18 mouse cellular contexts compared by ENCODE assay signal in the genomic region with DNA sequence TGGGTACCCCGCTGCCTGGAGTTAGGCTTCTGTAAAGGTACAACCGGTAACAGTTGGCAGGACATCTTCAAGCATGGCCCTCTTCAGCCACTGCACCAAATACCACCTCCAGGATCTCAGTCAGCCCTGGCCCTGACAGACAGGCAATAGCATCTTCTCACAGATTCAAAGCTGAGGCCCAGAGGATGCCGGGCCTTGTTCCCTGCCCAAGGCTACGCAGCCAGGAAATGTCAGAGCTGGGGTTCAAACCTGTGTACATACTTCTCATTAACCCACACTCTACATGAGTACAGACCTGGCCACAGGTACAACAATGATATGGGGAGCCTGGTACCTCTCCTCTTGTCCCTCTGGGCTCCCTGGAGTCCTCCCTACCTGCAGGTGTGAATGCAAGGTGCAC.
A peak's percentile ranks its signal among the peaks of the same experiment; 100 is the strongest.
DNase-seq lines count a peak whose midpoint lies in the region; ATAC-seq and TF ChIP-seq lines count a peak whose summit lies in the region.
"Had no signal": no experiment of that assay in that cellular context is flagged by ENCODE, and none has a peak within 500 bp of the region (broad histone marks: within the 10 kb centered on the region; RNA-seq: fewer than 3 reads in every experiment).

No protein-coding gene starts in this region.

- H3K9ac ChIP-seq in hindbrain, embryonic 16.5 days (ENCODE audit: low read depth, low read length), result no peak overlapping the region
- H3K9ac ChIP-seq: forebrain, embryonic 13.5 days; hindbrain, embryonic 14.5 days; limb, embryonic 15.5 days; liver, embryonic 14.5 days had no signal

- intact Hi-C loops in left cerebral cortex, adult 2 months (cut with DNase I), result no loop called here
- intact Hi-C loops in left cerebral cortex, postnatal 25 days (cut with DNase I), result no loop called here

- no peaks in the 10 kb centered on the region for H3K9me3 ChIP-seq in hindbrain, embryonic 10.5 days
- H3K9me3 ChIP-seq in hindbrain, embryonic 16.5 days (ENCODE audit: control insufficient read depth, low read length), result no peaks in the 10 kb centered on the region
- H3K9me3 ChIP-seq: forebrain, embryonic 13.5 days; limb, embryonic 15.5 days had no signal

- H3K27me3 ChIP-seq in hindbrain, embryonic 10.5 days (ENCODE audit: insufficient read depth, poor library complexity, severe bottlenecking), result peaks cover 87% of the 10 kb centered on the region
- H3K27me3 ChIP-seq in hindbrain, embryonic 16.5 days (replicated peaks; ENCODE audit: control insufficient read depth, insufficient read depth, low read length), result no peaks in the 10 kb centered on the region; the same call in none of the 2 replicates

- 0 out of 2 replicates have a peak overlapping the region, but pooled peaks have one; percentile 23 for H3K27ac ChIP-seq in hindbrain, embryonic 10.5 days
- no peak overlapping the region for H3K27ac ChIP-seq in hindbrain, embryonic 16.5 days (ENCODE audit: low read depth, low read length)
- H3K27ac ChIP-seq in left cerebral cortex, adult 2 months, result peak overlapping the region; percentile 1; the same call in 1 of the 2 replicates
- 0 out of 2 replicates have a peak overlapping the region, but pooled peaks have one; percentile 4 for H3K27ac ChIP-seq in bone marrow macrophage, adult 2 months (ENCODE audit: insufficient read depth, low read depth, low read length)
- H3K27ac ChIP-seq: forebrain, embryonic 13.5 days; hindbrain, embryonic 14.5 days; limb, embryonic 15.5 days; liver, embryonic 14.5 days had no signal

- WGBS in hindbrain, embryonic 10.5 days, result 87% methylated on average over 4 of the region's 4 CpGs
- 83% methylated on average over 4 of the region's 4 CpGs for WGBS in hindbrain, embryonic 16.5 days

- no peak for TF ChIP-seq POLR2A in bone marrow macrophage, adult 2 months (IDR thresholded peaks at IDR 0.05; ENCODE audit: borderline replicate concordance, low read depth, low read length)

- no peak for ATAC-seq in hindbrain, embryonic 16.5 days
- ATAC-seq: forebrain, embryonic 13.5 days had no signal

- peaks cover 40% of the 10 kb centered on the region for H3K4me1 ChIP-seq in hindbrain, embryonic 10.5 days (replicated peaks)
- H3K4me1 ChIP-seq in hindbrain, embryonic 16.5 days (ENCODE audit: control insufficient read depth, insufficient read depth, low read depth, low read length), result peaks cover 4% of the 10 kb centered on the region; the same call in 1 of the 2 replicates
- no peaks in the 10 kb centered on the region for H3K4me1 ChIP-seq in bone marrow macrophage, adult 2 months (ENCODE audit: control insufficient read depth, insufficient read depth, low read length)

- H3K4me2 ChIP-seq in hindbrain, embryonic 16.5 days (ENCODE audit: low read length), result no peak overlapping the region
- H3K4me2 ChIP-seq: forebrain, embryonic 13.5 days; hindbrain, embryonic 14.5 days; limb, embryonic 15.5 days had no signal

- DNase-seq in heart, adult 11 months, result peak; percentile 90
- no peak for DNase-seq in heart, postnatal 4 days
- no peak for DNase-seq in hindbrain, embryonic 10.5 days (ENCODE audit: low spot score)
- no peak for DNase-seq in left cerebral cortex, adult 2 months (ENCODE audit: extremely low spot score in 1 of 2, low spot score in 2 of 2)
- DNase-seq in left cerebral cortex, postnatal 25 days (ENCODE audit: low spot score in 2 of 2), result no peak
- no peak for DNase-seq in urinary bladder, postnatal 25 days (ENCODE audit: low spot score)
- DNase-seq: cerebellum, adult 8-10 months; cerebellum, postnatal 36 days; embryo, embryonic 11 days; midbrain, embryonic 14.5 days; right cerebral cortex, postnatal 14 days; thymus, postnatal 14 days had no signal

- no peaks in the 10 kb centered on the region for H3K36me3 ChIP-seq in hindbrain, embryonic 10.5 days
- no peaks in the 10 kb centered on the region for H3K36me3 ChIP-seq in hindbrain, embryonic 16.5 days (ENCODE audit: control insufficient read depth, insufficient read depth, low read length)
- H3K36me3 ChIP-seq: limb, embryonic 15.5 days had no signal

- no peak for TF ChIP-seq CTCF in left cerebral cortex, adult 2 months (IDR thresholded peaks at IDR 0.05)
- no peak for TF ChIP-seq CTCF in bone marrow macrophage, adult 2 months (IDR thresholded peaks at IDR 0.05; ENCODE audit: low read depth, low read length)

- no peak overlapping the region for H3K4me3 ChIP-seq in hindbrain, embryonic 10.5 days
- no peak overlapping the region for H3K4me3 ChIP-seq in hindbrain, embryonic 16.5 days (ENCODE audit: low read length)
- H3K4me3 ChIP-seq in left cerebral cortex, adult 2 months, result no peak overlapping the region
- H3K4me3 ChIP-seq in bone marrow macrophage, adult 2 months (ENCODE audit: insufficient read depth, low read length), result no peak overlapping the region
- H3K4me3 ChIP-seq: forebrain, embryonic 13.5 days; limb, embryonic 15.5 days had no signal
